Mouse (Mus musculus) kidney, adult 2 months (tissue): ENCODE results near the gene Gabrr1. TPM values are rescaled to one million over a fixed set of nuclear protein-coding genes. Genes with fewer than 3 reads are reported as not detected.
A peak's percentile ranks its signal among the peaks of the same experiment; 100 is the strongest.

ENCODE experiments used
- DNase-seq: peaks from one replicate; pipeline ENCODE4 v3.0.0; 2021
- H3K27ac ChIP-seq: fragments of 200-500 bp; 2 replicates; pipeline ENCODE4 v1.5.1; 2012; ENCODE audit warnings: low read depth, low read length, control low read depth, inconsistent platforms; ENCODE audit not compliant: insufficient read depth
- H3K27me3 ChIP-seq: fragments of 200-500 bp; replicated peaks from 2 replicates; pipeline ENCODE4 v1.6.1; 2012; ENCODE audit warnings: mild to moderate bottlenecking, moderate library complexity, low read length, inconsistent platforms; ENCODE audit not compliant: control insufficient read depth, insufficient read depth
- H3K36me3 ChIP-seq: fragments of 200-500 bp; 2 replicates; pipeline ENCODE4 v1.6.1; 2012; ENCODE audit warnings: mild to moderate bottlenecking, moderate library complexity, low read length, inconsistent platforms; ENCODE audit not compliant: control insufficient read depth, insufficient read depth
- H3K4me1 ChIP-seq: fragments of 200-500 bp; 2 replicates; pipeline ENCODE4 v1.6.1; 2011; ENCODE audit warnings: low read length; ENCODE audit not compliant: control insufficient read depth, insufficient read depth
- H3K4me3 ChIP-seq: fragments of 200-500 bp; 2 replicates; pipeline ENCODE4 v1.5.1; 2011; ENCODE audit warnings: mild to moderate bottlenecking, low read depth, low read length, control low read depth; ENCODE audit not compliant: insufficient read depth
- CTCF ChIP-seq: fragments of 200-500 bp; conservative IDR thresholded peaks from 2 replicates; pipeline ENCODE4 v1.5.1; 2011; ENCODE audit warnings: low read depth, mild to moderate bottlenecking, control low read depth, low read length, moderate library complexity, mixed read lengths; ENCODE audit not compliant: insufficient read depth, insufficient read length
- POLR2A ChIP-seq: fragments of 200-500 bp; IDR thresholded peaks from one replicate; pipeline ENCODE4 v1.6.1; 2011; ENCODE audit warnings: low read depth, low read length, control low read depth
- WGBS: fragments of 180-500 bp; shearing (Covaris S2); methylation state at CpG from one replicate; pipeline ENCODE4 v1.1.7; 2018; 5-methylcytosine and 5-hydroxymethylcytosine counted together
- polyA plus RNA-seq: library from polyadenylated mRNA; depleted of rRNA; stranded (reverse); fragments of >200 nt; gene quantifications from 2 replicates; pipeline ENCODE4 v1.2.3, GENCODE M21; 2012; rRNA removed

The Gabrr1 gene
- polyA plus RNA-seq, 1 experiment: not detected

- no peak for DNase-seq
- no peaks in the 10 kb centered on the region for H3K36me3 ChIP-seq
- TF ChIP-seq POLR2A: no peak
- TF ChIP-seq CTCF: 0 out of 2 replicates have a peak, but pooled peaks have one; percentile 6
- H3K27me3 ChIP-seq: no peaks in the 10 kb centered on the region
- H3K4me1 ChIP-seq: no peaks in the 10 kb centered on the region
- peak within 1 kb of the TSS; percentile 29 for H3K4me3 ChIP-seq
- 6% methylated on average over 65 of the region's 65 CpGs for WGBS
- no peak within 1 kb of the TSS for H3K27ac ChIP-seq
Measured at GRCm38 (mm10) chr4:33208881-33209841, 76.8 kb downstream of the Gabrr1 start, which contains the start of gene Srsf12. TSS of gene Srsf12 (plus strand) at chr4:33208991.

Other genes starting within 250 kb of the Gabrr1 start
- gene Ankrd6, start 181.7 kb upstream of the Gabrr1 start, polyA plus RNA-seq: 0.71 and 1.1 TPM in 2 replicates
- gene Rragd, start 149.5 kb upstream of the Gabrr1 start, polyA plus RNA-seq: 14.3 and 18.9 TPM in 2 replicates
- gene Ube2j1, start 101.1 kb upstream of the Gabrr1 start, polyA plus RNA-seq: 15.8 and 19.1 TPM in 2 replicates
- 0.56 and 0.66 TPM in 2 replicates for gene Gabrr2, start 69.5 kb upstream of the Gabrr1 start, polyA plus RNA-seq
- 3.9 and 5.2 TPM in 2 replicates for gene Pm20d2, start 57.2 kb downstream of the Gabrr1 start, polyA plus RNA-seq
- gene Srsf12, start 76.5 kb downstream of the Gabrr1 start, polyA plus RNA-seq: 0.18 and 0.36 TPM in 2 replicates
- gene Pnrc1, start 157.6 kb downstream of the Gabrr1 start, polyA plus RNA-seq: 32.3 and 53.2 TPM in 2 replicates
- gene Rngtt, start 177.8 kb downstream of the Gabrr1 start, polyA plus RNA-seq: 2.6 and 3.4 TPM in 2 replicates